ENCODE assay signal across 8 mouse cellular contexts in the genomic region with DNA sequence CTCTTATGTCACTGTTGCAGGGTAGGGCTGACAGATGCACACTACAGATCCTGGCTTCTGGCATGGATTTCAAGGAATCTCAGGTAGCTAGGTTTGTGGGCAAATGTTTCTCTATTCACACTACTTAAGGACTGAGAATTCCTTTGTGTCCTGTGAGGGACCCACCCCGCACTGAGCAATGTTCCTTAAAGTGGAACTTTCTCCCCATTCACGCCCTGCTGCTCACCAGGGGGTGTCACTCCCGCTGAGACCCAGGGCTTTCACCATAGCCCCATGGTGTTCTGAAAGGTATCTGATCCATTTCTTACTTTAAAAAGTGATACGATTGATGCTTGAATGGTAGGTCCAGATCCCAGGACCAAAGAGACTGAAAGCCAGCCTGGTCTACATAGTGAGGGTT. TPM values are rescaled to one million over a fixed set of nuclear protein-coding genes. Genes with fewer than 3 reads are reported as not detected.
A peak's percentile ranks its signal among the peaks of the same experiment; 100 is the strongest.
DNase-seq lines count a peak whose midpoint lies in the region; ATAC-seq and TF ChIP-seq lines count a peak whose summit lies in the region.

No protein-coding gene starts in this region.

- no peak overlapping the region for H3K27ac ChIP-seq in lung, embryonic 15.5 days
- 0 out of 2 replicates have a peak overlapping the region, but pooled peaks have one; percentile 65 for H3K27ac ChIP-seq in hindbrain, postnatal 0 days
- H3K27ac ChIP-seq in neural tube, embryonic 11.5 days (ENCODE audit: low read depth, low read length), result no peak overlapping the region

- peaks cover 3% of the 10 kb centered on the region; the same call in 1 of the 2 replicates for H3K9me3 ChIP-seq in erythroblast, embryonic 14.5 days (ENCODE audit: control insufficient read depth, low read length)
- no peaks in the 10 kb centered on the region for H3K9me3 ChIP-seq in lung, embryonic 15.5 days
- H3K9me3 ChIP-seq in hindbrain, postnatal 0 days (ENCODE audit: low read length), result no peaks in the 10 kb centered on the region
- H3K9me3 ChIP-seq in neural tube, embryonic 11.5 days (ENCODE audit: control insufficient read depth, low read length), result no peaks in the 10 kb centered on the region

- no peak overlapping the region for H3K9ac ChIP-seq in lung, embryonic 15.5 days
- H3K9ac ChIP-seq in hindbrain, postnatal 0 days (replicated peaks; ENCODE audit: low read length), result peak overlapping the region; percentile 51; the same call in 1 of the 2 replicates
- H3K9ac ChIP-seq in neural tube, embryonic 11.5 days (ENCODE audit: low read length), result no peak overlapping the region

- peak overlapping the region; percentile 76 for H3K4me2 ChIP-seq in lung, embryonic 15.5 days
- peak overlapping the region; percentile 72 for H3K4me2 ChIP-seq in hindbrain, postnatal 0 days (ENCODE audit: low read depth, low read length)
- peak overlapping the region; percentile 84 for H3K4me2 ChIP-seq in neural tube, embryonic 11.5 days (ENCODE audit: low read depth)

- H3K4me3 ChIP-seq in erythroblast, embryonic 14.5 days (replicated peaks), result peak overlapping the region; percentile 68
- peak overlapping the region; percentile 67; the same call in 1 of the 2 replicates for H3K4me3 ChIP-seq in lung, embryonic 15.5 days
- peak overlapping the region; percentile 68 for H3K4me3 ChIP-seq in hindbrain, postnatal 0 days (ENCODE audit: low read length)
- H3K4me3 ChIP-seq in neural tube, embryonic 11.5 days (ENCODE audit: low read depth, low read length), result no peak overlapping the region

- peaks cover 50% of the 10 kb centered on the region for H3K4me1 ChIP-seq in erythroblast, embryonic 14.5 days (ENCODE audit: control insufficient read depth)
- H3K4me1 ChIP-seq in lung, embryonic 15.5 days, result peaks cover 18% of the 10 kb centered on the region
- no peaks in the 10 kb centered on the region for H3K4me1 ChIP-seq in hindbrain, postnatal 0 days (ENCODE audit: insufficient read depth, low read length)
- no peaks in the 10 kb centered on the region for H3K4me1 ChIP-seq in neural tube, embryonic 11.5 days (ENCODE audit: control insufficient read depth, insufficient read depth, low read length)

- peaks cover 23% of the 10 kb centered on the region for H3K36me3 ChIP-seq in erythroblast, embryonic 14.5 days (ENCODE audit: control insufficient read depth)
- no peaks in the 10 kb centered on the region for H3K36me3 ChIP-seq in lung, embryonic 15.5 days
- no peaks in the 10 kb centered on the region for H3K36me3 ChIP-seq in hindbrain, postnatal 0 days (ENCODE audit: insufficient read depth, low read length)
- no peaks in the 10 kb centered on the region for H3K36me3 ChIP-seq in neural tube, embryonic 11.5 days (ENCODE audit: control insufficient read depth, insufficient read depth, low read length)

- no peak for DNase-seq in lung, postnatal 4 days
- DNase-seq in hindbrain, postnatal 0 days (ENCODE audit: low spot score), result no peak
- DNase-seq in neural tube, embryonic 11.5 days (ENCODE audit: low spot score), result no peak
- DNase-seq in thymus, postnatal 14 days, result no peak
- no peak for DNase-seq in embryo, embryonic 11 days

- H3K27me3 ChIP-seq in erythroblast, embryonic 14.5 days (ENCODE audit: control insufficient read depth), result peaks cover 6% of the 10 kb centered on the region; the same call in 1 of the 2 replicates
- no peaks in the 10 kb centered on the region for H3K27me3 ChIP-seq in lung, embryonic 15.5 days
- no peaks in the 10 kb centered on the region for H3K27me3 ChIP-seq in hindbrain, postnatal 0 days (ENCODE audit: insufficient read depth, low read length)
- no peaks in the 10 kb centered on the region for H3K27me3 ChIP-seq in neural tube, embryonic 11.5 days (ENCODE audit: control insufficient read depth, insufficient read depth, low read length)

- no peak for TF ChIP-seq CTCF in hindbrain, postnatal 0 days (IDR thresholded peaks at IDR 0.05; ENCODE audit: low read depth)

- 37% methylated on average over 4 of the region's 4 CpGs for WGBS in lung, embryonic 15.5 days
- WGBS in hindbrain, postnatal 0 days, result 27% methylated on average over 4 of the region's 4 CpGs
- 32% methylated on average over 4 of the region's 4 CpGs for WGBS in neural tube, embryonic 11.5 days

- no peak for ATAC-seq in erythroblast, adult 5-6 weeks (replicated peaks; ENCODE audit: low FRiP score, poor library complexity, severe bottlenecking)
- ATAC-seq in lung, embryonic 15.5 days (ENCODE audit: borderline replicate concordance, extremely low read depth, low FRiP score, low TSS enrichment), result no peak
- ATAC-seq in hindbrain, postnatal 0 days, result no peak
- no peak for ATAC-seq in neural tube, embryonic 11.5 days (ENCODE audit: insufficient read depth, low FRiP score, low TSS enrichment)

RNA-seq across cellular contexts. Expression of a gene that starts 0.7 kb away (rescaled TPM):
- 1.1 and 1.3 TPM in 2 replicates for polyA plus RNA-seq in erythroblast, embryonic 14.5 days (2012)
- 381 and 408 TPM in 2 replicates for total RNA-seq in erythroblast, adult 5-6 weeks (2015; ENCODE audit: low replicate concordance)
- total RNA-seq in erythroblast, adult 5-6 weeks (2017; ENCODE audit: low replicate concordance), result 250 and 390 TPM in 2 replicates
- 59.6 and 61.2 TPM in 2 replicates for polyA plus RNA-seq in lung, embryonic 15.5 days (2015; fragmentation: Nextera tagmentation; extraction: Ambion mirVana)
- 29.7 and 34.0 TPM in 2 replicates for total RNA-seq in hindbrain, postnatal 0 days (2014; rRNA removed)
- 21.0 and 21.2 TPM in 2 replicates for polyA plus RNA-seq in hindbrain, postnatal 0 days (2015; fragmentation: Nextera tagmentation; extraction: Ambion mirVana)
- polyA plus RNA-seq in neural tube, embryonic 11.5 days (2014; fragmentation: Nextera tagmentation; extraction: Ambion mirVana), result 56.6 and 61.4 TPM in 2 replicates

RNA-seq across cellular contexts. Expression of a gene that starts 0.8 kb away (rescaled TPM):
- polyA plus RNA-seq in erythroblast, embryonic 14.5 days (2012), result 7.5 and 10.3 TPM in 2 replicates
- 5.2 and 18.0 TPM in 2 replicates for total RNA-seq in erythroblast, adult 5-6 weeks (2015; ENCODE audit: low replicate concordance)
- 3.2 and 6.4 TPM in 2 replicates for total RNA-seq in erythroblast, adult 5-6 weeks (2017; ENCODE audit: low replicate concordance)
- polyA plus RNA-seq in lung, embryonic 15.5 days (2015; fragmentation: Nextera tagmentation; extraction: Ambion mirVana), result 39.3 and 41.2 TPM in 2 replicates
- 1.5 and 9.9 TPM in 2 replicates for total RNA-seq in hindbrain, postnatal 0 days (2014; rRNA removed)
- polyA plus RNA-seq in hindbrain, postnatal 0 days (2015; fragmentation: Nextera tagmentation; extraction: Ambion mirVana), result 15.9 and 16.7 TPM in 2 replicates
- polyA plus RNA-seq in neural tube, embryonic 11.5 days (2014; fragmentation: Nextera tagmentation; extraction: Ambion mirVana), result 18.8 and 20.2 TPM in 2 replicates

RNA-seq across cellular contexts. Expression of a gene that starts 20.9 kb away (rescaled TPM):
- polyA plus RNA-seq in erythroblast, embryonic 14.5 days (2012), result not detected in 2 replicates
- not detected in 2 replicates for total RNA-seq in erythroblast, adult 5-6 weeks (2015; ENCODE audit: low replicate concordance)
- total RNA-seq in erythroblast, adult 5-6 weeks (2017; ENCODE audit: low replicate concordance), result not detected in 2 replicates
- 2.1 and 2.5 TPM in 2 replicates for polyA plus RNA-seq in lung, embryonic 15.5 days (2015; fragmentation: Nextera tagmentation; extraction: Ambion mirVana)
- total RNA-seq in hindbrain, postnatal 0 days (2014; rRNA removed), result 0.68 TPM in 1 of 2 replicates, not detected in the other
- polyA plus RNA-seq in hindbrain, postnatal 0 days (2015; fragmentation: Nextera tagmentation; extraction: Ambion mirVana), result 0.63 and 0.67 TPM in 2 replicates
- 0.41 TPM in 1 of 2 replicates, not detected in the other for polyA plus RNA-seq in neural tube, embryonic 11.5 days (2014; fragmentation: Nextera tagmentation; extraction: Ambion mirVana)

RNA-seq across cellular contexts. Expression of a gene that starts 28.8 kb away (rescaled TPM):
- 0.11 and 0.28 TPM in 2 replicates for polyA plus RNA-seq in erythroblast, embryonic 14.5 days (2012)
- not detected in 2 replicates for total RNA-seq in erythroblast, adult 5-6 weeks (2015; ENCODE audit: low replicate concordance)
- total RNA-seq in erythroblast, adult 5-6 weeks (2017; ENCODE audit: low replicate concordance), result not detected in 2 replicates
- 0.30 TPM in 1 of 2 replicates, not detected in the other for polyA plus RNA-seq in lung, embryonic 15.5 days (2015; fragmentation: Nextera tagmentation; extraction: Ambion mirVana)
- not detected in 2 replicates for total RNA-seq in hindbrain, postnatal 0 days (2014; rRNA removed)
- polyA plus RNA-seq in hindbrain, postnatal 0 days (2015; fragmentation: Nextera tagmentation; extraction: Ambion mirVana), result 0.44 TPM in 1 of 2 replicates, not detected in the other
- not detected in 2 replicates for polyA plus RNA-seq in neural tube, embryonic 11.5 days (2014; fragmentation: Nextera tagmentation; extraction: Ambion mirVana)

RNA-seq across cellular contexts. Expression of a gene that starts 50.0 kb away (rescaled TPM):
- 0.19 and 0.51 TPM in 2 replicates for polyA plus RNA-seq in erythroblast, embryonic 14.5 days (2012)
- 30.7 and 31.8 TPM in 2 replicates for total RNA-seq in erythroblast, adult 5-6 weeks (2015; ENCODE audit: low replicate concordance)
- total RNA-seq in erythroblast, adult 5-6 weeks (2017; ENCODE audit: low replicate concordance), result 13.0 and 18.7 TPM in 2 replicates
- 56.6 and 59.9 TPM in 2 replicates for polyA plus RNA-seq in lung, embryonic 15.5 days (2015; fragmentation: Nextera tagmentation; extraction: Ambion mirVana)
- 224 and 308 TPM in 2 replicates for total RNA-seq in hindbrain, postnatal 0 days (2014; rRNA removed)
- 159 and 163 TPM in 2 replicates for polyA plus RNA-seq in hindbrain, postnatal 0 days (2015; fragmentation: Nextera tagmentation; extraction: Ambion mirVana)
- 60.0 and 62.5 TPM in 2 replicates for polyA plus RNA-seq in neural tube, embryonic 11.5 days (2014; fragmentation: Nextera tagmentation; extraction: Ambion mirVana)
